Mouse (Mus musculus) heart, postnatal 36 days (tissue): ENCODE data around the gene Mb. TPM values are rescaled to one million over a fixed set of nuclear protein-coding genes. Genes with fewer than 3 reads are reported as not detected.

Experiments
- DNase-seq, 2 experiments: peaks; one replicate each; pipeline ENCODE4 v3.0.0; 2021 to 2022
- intact Hi-C: fragments of 180-260 bp; cut with DNase I; formaldehyde crosslinking; loops from one replicate; pipeline ENCODE4 v1.15.1; 2025
- total RNA-seq, 2 experiments: library from RNA; stranded (reverse); gene quantifications; 2 replicates each; pipeline ENCODE4 v1.2.3; 2021

The Mb gene
- total RNA-seq, 2 experiments from 2014 or later: 17,938 to 18,211 TPM

- intact Hi-C loops: no loop called here
- DNase-seq: no peak
These were observed 15.9 kb downstream of the Mb start for GRCm38 (mm10) chr15:77034526-77034925.

DNA sequence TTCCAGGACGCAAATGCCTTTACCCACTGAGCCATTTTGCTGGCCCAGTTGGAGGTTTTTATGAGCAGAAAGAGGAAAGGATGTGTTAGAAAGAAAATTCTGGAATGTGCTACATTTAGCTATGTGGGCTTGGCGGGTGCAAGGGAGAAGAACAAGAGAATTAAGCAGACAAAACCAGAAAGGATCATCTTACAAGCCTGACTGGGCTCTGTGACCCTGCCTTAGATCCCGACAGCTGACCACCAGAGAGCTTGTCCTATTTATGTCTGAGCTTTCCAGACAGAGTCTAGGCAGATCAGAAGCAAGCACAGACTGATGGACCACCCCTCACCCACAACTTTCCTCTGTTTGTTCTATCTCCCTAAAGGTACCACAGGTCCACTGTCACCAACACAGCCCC, 19.2 kb downstream of the Mb start:
- intact Hi-C loops: loop anchor here (2.0 kb wide), 1 partner anchor 332 kb away; no protein-coding TSS in a partner anchor
- no peak for DNase-seq

GRCm38 (mm10) chr15:77029331-77029991, 21.0 kb downstream of the Mb start:
- peak; percentile 67 to 74 for DNase-seq
- intact Hi-C loops: loop anchor here (5.0 kb wide), 1 partner anchor 188 kb away; no protein-coding TSS in a partner anchor

DNA sequence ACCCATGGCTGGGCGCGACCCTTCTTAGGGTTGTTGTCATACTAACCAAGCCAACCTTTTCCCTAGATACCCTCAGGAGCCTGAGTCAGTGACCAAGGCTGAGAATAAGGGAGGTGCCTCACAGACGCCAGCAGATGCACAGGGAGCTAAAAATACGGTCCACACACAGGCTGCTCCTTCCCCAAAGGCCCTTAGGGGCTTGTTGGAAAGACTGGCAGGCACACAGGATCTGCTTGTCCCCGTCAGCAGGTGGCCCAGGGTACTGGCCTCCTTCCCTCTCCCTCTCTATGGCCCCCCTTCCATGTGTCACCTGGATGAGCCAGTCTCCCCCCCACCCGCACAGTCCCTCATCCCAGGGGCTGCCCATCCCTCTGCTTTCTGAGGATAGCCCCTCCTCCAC, 22.8 kb downstream of the Mb start:
- intact Hi-C loops: loop anchor here (5.0 kb wide), 1 partner anchor 190 kb away; no protein-coding TSS in a partner anchor
- DNase-seq: no peak

DNA sequence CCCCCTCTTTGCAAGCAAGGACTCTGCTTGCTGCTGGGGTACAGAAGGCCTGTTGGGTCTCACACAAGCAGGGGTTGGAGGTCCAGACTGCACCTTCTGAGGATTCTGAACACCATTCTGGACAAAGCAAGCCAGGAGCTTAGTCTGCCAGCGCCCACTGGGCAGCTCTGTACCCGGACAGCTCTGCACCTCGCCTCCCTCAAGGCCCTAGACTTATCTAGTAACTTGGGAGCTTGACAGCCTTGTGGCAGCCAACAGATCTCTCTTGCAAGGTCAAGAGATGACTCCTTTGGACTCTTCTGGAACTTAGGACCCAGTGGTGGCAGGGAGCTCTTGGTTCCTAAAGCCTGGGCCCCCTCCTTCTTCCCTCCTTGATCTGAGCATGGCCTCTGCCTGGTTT, 23.4 kb downstream of the Mb start:
- DNase-seq: no peak
- intact Hi-C loops: loop anchor here (5.0 kb wide), 1 partner anchor 190 kb away; no protein-coding TSS in a partner anchor

DNA sequence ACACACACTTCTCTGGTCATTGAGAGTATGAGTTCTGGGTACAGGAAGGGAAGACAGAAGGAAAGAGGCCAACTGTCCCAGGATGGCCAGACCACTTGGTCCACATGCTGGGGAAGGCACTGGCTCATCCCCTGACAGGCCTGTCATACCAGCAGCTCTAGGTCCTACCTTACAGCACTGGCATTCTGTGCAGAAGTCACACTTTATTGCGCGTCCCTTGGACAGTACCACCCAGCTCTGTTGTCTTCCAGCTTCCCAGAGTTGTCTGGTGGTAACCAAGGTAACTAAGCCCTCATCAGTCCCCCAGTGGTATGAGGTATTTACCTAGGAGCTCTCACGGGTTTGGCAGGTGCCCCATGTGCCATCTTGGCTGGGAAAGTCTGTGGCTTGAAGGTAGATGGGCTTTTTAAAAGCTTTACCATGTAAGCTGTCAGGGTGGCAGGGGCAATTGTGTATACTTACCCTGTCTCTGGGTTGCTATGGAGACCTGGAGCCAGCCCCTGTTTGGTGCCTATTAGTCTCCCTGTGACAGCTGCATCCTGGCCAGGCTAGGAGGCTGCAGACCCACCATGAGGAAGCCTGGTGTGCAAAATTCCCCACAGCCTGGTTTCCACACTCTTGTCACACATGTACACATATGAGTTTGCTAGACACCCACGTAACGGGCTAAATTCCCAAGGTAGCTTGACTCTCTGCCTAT, 24.4 kb downstream of the Mb start:
- intact Hi-C loops: loop anchor here (5.0 kb wide), 1 partner anchor 191 kb away; no protein-coding TSS in a partner anchor
- DNase-seq: no peak

DNA sequence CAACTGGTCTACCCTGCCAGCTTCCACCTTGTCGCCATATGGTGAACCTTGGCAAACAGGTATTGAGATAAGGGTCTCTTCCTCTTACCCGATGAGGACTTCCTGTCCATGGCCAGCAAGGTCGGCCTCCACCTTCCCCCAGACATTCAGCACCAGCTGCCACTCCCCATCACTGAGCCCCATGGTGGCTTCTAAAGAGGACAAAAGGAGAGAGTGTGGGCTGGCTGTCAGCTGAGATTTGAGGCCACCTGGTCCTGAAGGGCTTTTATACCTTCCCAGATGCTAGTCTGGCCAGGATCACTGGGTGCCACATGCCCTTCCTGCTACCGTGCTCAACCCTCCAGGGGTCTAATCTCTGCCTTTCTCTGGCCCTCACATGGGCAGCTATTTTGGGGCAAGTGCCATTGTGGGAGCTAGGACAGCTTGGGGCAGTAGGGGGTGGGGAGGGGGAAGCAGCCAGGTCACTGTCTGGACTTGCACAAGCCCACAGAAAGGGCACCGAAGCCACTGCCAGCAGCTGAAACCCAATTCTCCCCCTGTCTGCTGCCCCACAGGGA, 28.0 kb downstream of the Mb start:
- intact Hi-C loops: no loop called here
- DNase-seq: peak in 1 of 2 experiments; percentile 66

DNA sequence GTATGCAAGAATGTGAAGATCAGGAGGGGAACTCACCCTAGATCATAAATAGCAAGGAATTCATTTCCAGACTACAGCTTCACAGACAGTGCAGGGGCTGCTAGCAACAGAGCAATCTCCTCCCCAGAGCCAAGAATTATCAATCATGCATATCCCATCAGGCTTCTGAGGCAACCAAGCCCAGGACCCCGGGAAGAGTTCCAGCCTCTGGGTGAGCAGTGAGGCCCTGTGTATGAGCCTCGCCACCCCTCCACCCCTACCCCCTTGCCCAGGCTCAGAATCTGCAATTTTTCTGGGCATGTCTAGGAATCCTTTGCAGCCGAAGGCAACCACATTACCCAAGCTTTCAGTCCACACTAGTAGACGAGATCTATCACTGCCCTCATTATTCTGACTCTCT, 28.6 kb downstream of the Mb start:
- intact Hi-C loops: no loop called here
- no peak for DNase-seq

DNA sequence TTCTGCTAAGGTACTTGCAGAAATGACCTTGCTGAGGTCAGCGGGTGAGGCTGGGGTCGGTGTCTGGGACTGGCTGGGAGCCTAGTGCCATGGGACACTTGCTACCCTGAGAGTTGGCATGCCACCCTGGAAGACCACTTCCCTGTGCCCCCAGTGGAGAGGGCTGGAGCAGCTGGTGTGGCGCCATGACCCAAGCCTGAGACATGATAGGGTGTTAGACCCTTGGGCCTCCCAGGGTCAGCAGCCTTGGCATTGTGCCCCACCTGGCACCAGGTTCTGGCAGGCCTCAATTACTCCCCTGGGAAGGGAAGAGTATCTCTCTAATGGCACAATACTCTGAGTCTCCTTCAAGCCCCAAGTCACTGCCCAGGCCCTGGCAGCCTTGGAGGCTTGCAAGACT, 29.4 kb downstream of the Mb start:
- no peak for DNase-seq
- intact Hi-C loops: no loop called here

DNA sequence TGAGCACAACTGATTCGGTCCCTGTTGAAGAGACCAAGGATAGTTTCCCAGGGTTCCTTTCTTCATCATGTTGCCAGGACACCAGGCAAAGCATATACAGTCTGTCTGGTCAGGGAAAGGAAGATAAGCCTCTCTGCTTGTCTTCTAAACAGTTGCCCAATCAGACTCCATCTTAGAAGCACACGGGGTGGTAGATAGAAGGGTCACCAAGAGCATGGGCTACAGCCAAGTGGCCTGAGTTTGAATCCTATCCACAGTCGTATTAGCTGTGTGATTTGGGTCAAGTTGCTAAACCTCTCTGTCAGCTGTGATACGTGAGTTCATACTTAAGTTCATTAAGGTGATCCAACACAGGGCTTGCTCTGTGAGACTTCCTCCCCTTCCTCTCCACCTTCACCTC, 30.3 kb downstream of the Mb start:
- DNase-seq: no peak
- intact Hi-C loops: no loop called here

GRCm38 (mm10) chr15:77019533-77019932, 30.9 kb downstream of the Mb start:
- no peak for DNase-seq
- intact Hi-C loops: no loop called here

DNA sequence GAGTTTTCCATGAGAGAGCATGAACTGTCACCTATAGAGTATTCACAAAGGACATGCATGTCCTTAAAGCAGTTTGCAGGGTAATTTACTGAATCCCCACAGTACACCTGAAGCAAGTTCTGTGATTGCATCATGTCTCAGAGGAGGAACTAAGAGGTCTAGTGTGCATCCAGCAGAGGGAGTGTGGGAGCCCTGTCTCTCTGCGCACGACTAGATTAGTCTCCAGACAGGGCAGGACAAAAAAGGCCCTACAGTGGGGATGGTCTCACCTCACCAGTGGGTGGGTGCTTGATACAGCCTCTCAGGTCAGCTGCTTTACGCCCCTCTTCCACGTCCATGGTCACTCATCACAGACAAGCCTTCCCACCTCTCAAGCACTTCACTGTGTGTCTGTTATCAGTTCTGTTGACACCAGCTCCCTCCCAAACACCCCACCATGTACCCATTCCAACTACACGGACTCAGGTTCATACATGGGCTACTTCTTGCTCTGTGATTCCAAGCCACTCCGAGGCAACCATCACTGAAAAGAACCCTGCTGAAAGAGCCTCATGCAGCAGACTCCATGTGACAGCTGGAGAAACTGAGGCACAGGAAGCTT, 31.6 kb downstream of the Mb start:
- DNase-seq: no peak
- intact Hi-C loops: no loop called here

DNA sequence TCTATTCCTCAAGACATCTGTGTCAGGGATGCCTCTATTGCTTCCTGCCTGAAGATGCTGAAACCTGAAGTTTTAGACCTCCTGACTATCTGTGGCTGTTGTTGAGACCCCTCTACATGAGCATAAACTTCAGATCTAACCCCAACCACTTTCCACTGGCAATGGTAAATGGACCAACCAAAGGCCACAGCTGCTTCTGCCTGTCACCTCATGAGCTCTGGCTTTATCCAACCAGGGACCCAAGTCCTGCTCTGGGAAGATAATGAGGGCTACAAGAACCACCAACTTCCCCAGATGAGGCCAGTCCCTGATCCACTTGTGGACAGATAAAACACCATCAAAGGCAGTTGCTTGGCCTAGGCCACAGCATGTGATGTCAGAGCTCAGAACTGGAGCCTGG, 32.6 kb downstream of the Mb start:
- intact Hi-C loops: no loop called here
- no peak for DNase-seq

DNA sequence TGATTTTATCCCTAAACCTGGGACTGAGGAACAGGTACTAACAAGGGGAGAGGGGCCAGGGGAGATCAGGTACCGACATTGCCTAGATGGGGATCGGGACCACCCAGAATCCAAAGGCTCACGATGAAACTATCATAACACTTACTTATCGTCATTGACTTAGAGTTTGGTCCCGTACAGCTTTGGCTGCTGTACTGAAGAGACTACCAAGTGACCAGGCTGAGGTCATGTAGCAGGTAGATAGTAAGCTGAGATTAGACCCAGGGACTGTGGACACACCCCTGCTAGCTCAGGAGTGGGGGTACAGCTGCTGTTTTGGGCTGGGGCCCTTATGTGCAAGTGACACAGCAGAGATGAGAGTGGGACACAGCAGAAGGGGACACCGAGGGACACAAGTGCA, 34.0 kb downstream of the Mb start:
- intact Hi-C loops: no loop called here
- DNase-seq: no peak

DNA sequence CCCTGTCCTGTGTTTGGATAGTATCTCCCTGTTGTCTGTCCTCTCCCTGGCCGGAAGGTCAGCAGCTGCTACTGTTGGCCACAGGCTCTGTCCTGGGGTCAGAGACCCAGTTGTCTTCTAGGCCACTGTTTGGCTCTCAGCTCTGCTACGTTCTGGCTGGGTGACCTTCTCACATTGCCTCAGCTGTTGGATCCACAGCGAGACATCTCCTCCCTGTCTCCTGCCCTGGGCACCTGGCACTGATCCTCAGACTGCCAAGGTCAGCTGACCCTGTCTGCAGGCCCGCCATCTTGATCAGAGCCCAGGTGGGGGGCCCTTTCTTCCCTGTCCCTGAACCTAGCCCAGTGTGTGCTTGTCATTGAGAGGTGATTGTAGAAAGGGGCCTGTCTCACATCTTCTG, 35.5 kb downstream of the Mb start:
- intact Hi-C loops: no loop called here
- peak in 1 of 2 experiments; percentile 70 for DNase-seq

- DNase-seq: no peak
- intact Hi-C loops: no loop called here
These were observed 36.0 kb downstream of the Mb start for GRCm38 (mm10) chr15:77014431-77014830.

DNA sequence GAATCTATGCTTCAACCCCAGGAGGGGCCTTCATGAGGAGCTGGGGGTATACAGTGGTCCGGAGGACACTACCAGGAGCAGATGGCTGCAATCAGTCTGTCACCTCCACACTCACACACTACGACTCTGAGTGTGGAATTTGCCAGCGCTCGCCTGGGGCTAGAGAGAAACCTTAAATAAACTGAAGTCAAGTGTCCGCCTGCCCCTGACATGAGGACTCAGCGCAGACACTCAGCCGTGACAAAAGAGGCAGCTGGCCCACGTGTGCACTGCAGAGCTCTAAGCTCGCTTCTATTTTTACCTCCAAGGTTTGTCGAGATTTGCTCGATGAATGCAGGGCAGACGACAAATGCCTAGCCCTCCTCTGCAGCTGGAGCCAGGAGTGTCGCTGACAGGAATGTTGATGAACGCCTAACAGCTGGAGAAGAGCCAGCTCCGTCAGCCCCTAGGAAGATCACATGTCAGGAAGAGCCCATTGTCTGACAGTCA, 36.7 kb downstream of the Mb start:
- intact Hi-C loops: no loop called here
- peak in 1 of 2 experiments; percentile 66 for DNase-seq

- intact Hi-C loops: no loop called here
These were observed 41.6 kb downstream of the Mb start for GRCm38 (mm10) chr15:77008851-77009250.

DNA sequence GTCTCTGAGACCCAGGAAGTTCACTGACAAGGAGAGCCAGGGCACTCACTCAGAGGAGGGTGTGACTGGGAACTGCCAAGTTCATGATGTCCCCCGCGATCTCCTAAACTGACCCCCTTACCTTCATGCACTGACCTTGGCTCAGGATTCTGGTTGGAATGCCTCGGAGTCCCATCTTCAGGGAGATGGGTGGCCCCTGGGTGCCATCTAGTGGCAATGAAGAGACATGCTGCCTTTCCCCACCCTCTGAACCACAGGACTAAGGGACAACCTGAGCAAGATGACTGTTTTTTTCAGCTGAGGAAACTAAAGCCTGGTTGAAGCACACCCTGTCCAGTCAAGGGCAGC, 46.6 kb downstream of the Mb start:
- intact Hi-C loops: no loop called here
- peak; percentile 54 to 61 for DNase-seq

More at GRCm38 (mm10) chr15:77008851-77009250, 41.6 kb downstream of the Mb start:
- peak; percentile 70 to 75 for DNase-seq

DNA sequence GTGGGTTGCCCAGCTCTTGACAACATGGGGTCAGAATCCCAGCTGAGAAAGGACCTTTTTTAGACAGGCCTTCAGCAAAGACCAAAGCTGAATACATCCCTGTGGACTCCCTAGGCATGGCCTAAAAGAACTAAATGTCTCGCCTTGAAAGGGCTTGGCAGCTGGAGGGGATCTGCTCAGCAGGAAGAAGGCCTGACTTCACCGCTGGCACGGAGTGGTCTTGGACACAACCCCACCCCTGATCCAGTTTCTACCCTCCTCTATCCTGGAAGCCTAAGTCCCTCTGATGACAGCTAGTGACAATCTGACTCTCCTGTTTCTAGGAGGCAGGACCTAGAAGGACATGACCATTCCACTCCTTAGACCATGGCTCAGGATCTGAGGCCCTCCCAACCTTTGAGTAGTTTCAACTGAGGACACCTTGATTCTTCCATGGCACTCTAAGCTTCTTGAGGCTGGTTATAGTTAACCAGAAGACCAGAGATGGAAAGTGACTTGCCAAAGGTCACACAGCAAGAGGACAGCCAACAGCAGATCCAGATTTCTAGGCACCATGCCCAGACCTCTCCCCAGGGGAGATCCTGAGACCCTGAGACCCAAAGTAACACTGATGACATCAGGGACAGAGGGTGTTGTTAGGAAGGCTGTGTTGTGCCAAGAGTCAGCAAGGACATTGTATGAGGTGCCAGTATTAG, 47.1 kb downstream of the Mb start:
- intact Hi-C loops: no loop called here
- DNase-seq: peak in 1 of 2 experiments; percentile 21
